Mouse (Mus musculus) lung, postnatal 10 days (tissue): ENCODE measurements around the gene Sacs.
A peak's percentile ranks its signal among the peaks of the same experiment; 100 is the strongest.

Source experiments
- DNase-seq: peaks from one replicate; pipeline ENCODE4 v3.0.0; 2021

The Sacs gene

GRCm38 (mm10) chr14:61161367-61162334 is 23.4 kb downstream of the Sacs start:
- no peak for DNase-seq

- no peak for DNase-seq
Observed at GRCm38 (mm10) chr14:61164461-61164860, 26.2 kb downstream of the Sacs start.

DNA sequence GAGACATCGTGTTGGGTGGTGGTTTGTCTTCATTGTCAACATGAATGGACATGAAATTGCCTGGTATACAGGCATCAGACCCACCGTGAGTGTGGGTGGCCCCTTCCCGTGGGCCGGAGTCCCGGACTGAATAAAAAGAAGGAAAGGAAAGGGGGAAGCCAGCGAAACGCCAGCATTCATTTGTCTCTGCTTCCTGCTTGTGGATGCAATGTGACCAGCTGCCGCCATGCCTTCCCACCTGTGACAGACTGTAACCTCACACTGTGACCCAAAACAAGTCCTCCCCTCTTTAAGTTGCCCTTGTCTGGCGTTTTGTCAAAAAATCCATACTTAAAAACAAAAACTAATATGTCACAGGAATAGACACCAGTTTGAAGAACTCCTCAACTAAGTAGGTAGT is 27.7 kb downstream of the Sacs start:
- DNase-seq, result no peak

GRCm38 (mm10) chr14:61171261-61171970 is 33.2 kb downstream of the Sacs start:
- peak; percentile 29 for DNase-seq

DNA sequence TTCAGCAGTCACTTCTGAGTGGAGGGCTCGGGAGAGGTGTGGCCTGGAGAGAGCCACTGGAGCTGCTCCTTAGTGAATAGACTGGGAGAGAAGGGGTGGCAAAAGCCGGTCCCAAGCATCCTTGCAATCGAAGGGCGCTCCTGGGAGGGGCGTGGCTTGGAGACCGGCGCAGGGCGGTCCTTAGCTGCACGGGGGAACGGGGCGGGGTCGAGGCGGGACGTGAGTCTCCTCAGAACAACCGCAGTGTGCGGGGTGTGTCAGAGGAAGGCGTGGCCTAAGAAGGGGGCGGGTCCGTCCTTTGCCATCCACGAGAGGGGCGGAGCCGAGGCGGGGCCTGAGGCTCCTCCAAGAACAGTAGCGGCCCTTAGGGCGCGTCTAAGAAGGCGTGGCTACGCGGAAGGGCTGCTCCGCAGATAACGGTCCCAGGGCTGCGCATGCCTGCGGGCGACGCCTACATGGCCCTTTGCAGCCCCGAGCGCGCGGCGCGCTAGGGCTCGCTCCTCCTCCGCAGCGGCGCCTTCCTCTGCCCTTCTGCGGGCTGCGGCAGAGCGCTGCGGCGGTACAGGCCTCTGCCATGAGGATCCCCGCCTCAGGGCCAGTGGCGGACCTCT is 34.4 kb downstream of the Sacs start:
- DNase-seq, result peak; percentile 100

GRCm38 (mm10) chr14:61173229-61173628 is 35.0 kb downstream of the Sacs start:
- peak; percentile 72 for DNase-seq

GRCm38 (mm10) chr14:61191904-61192303 is 53.6 kb downstream of the Sacs start:
- DNase-seq, result no peak

GRCm38 (mm10) chr14:61192326-61192725 is 54.1 kb downstream of the Sacs start:
- DNase-seq, result no peak

DNA sequence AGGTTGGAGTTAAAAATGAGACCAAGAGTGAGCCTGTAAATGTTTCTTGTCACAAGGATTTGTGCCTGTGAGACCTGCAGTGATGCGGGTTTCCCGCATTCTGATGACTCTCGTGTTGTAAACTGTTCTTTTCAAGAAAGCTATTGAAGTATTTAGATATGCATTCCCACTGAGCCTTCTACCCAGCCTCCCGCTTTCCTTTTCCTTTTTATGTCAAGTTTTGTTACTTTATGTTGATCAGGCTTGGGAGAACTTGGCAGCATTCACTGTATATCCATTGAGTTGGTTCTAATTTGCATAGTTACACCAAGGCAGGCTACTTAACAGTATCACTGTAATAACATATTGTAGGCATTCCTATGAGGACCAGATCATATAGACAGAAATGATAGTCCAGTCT is 56.2 kb downstream of the Sacs start:
- DNase-seq, result no peak

DNA sequence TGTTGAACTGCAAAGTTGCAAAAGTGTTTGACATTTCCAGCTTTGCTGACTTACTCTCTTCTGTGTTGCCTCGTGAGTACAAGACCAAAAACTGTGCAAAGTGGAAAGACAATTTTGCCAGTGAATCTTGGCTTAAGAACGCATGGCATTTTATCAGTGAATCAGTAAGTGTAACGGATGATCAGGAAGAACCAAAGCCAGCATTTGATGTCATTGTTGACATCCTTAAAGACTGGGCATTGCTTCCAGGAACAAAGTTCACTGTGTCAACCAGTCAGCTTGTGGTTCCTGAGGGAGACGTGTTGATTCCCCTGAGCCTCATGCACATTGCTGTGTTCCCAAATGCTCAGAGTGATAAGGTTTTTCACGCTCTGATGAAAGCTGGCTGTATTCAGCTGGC is 71.9 kb downstream of the Sacs start:
- DNase-seq, result no peak

GRCm38 (mm10) chr14:61211754-61212153 is 73.5 kb downstream of the Sacs start:
- no peak for DNase-seq

DNA sequence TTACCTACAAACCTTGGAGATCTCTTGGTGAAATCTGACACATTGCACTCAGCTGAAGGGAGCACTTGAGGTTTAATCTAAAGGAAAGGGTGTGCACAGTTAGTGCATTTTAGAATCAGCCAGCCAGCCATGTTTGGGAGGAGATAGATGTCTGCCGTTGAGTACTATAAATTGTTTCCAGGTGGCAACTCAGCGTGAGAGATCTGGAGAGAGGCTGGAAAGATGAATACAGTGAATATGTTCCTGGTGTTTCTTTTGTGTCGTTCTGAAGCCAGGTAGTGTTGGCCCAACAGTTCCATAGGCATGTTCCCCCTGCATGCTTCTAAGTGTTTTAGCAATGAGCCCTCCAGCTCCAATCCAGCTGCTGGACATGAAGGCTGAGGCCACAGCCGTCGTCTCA is 82.9 kb downstream of the Sacs start:
- no peak for DNase-seq

- no peak for DNase-seq
Observed at GRCm38 (mm10) chr14:61222506-61222905, 84.2 kb downstream of the Sacs start.

GRCm38 (mm10) chr14:61223740-61224139 is 85.5 kb downstream of the Sacs start:
- no peak for DNase-seq

GRCm38 (mm10) chr14:61224387-61225077 is 86.3 kb downstream of the Sacs start:
- DNase-seq, result no peak

DNA sequence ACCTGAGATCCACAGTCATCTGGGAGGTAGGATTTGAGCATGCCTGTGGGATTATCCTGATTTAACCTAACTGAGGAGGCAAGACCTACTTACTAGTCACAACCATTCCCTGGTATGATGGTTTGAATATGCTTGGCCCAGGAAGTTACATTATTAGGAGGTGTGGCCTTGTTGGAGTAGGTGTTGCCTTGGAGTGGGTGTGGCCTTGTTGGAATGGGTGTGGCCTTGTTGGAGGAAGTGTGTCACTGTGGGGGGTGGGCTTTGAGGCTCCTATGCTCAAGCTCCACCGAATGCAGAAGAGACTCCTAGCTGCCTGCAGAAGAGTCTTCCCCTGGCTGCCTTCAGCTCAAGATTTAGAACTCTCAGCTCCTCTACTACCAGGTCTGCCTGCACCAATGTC is 87.9 kb downstream of the Sacs start:
- DNase-seq, result no peak

DNA sequence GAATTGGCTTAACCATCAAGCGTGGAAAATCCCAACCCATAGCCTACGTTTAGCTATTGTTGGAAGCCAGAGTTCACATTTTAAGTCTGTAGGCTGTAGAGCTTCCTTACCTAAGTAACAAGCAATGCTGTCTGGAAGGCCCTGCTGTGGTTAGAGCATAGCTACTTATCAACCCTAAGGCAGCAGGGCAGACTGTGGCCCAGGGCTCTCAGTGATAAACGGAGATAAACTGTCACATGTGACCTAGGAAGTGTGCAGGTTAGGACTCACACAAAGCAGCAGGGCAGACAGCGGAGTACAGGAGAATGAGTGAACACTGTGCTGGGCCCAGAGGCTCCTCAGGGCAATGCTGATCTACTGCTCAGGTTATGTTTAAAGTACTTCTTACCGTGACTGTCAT is 91.5 kb downstream of the Sacs start:
- no peak for DNase-seq

DNA sequence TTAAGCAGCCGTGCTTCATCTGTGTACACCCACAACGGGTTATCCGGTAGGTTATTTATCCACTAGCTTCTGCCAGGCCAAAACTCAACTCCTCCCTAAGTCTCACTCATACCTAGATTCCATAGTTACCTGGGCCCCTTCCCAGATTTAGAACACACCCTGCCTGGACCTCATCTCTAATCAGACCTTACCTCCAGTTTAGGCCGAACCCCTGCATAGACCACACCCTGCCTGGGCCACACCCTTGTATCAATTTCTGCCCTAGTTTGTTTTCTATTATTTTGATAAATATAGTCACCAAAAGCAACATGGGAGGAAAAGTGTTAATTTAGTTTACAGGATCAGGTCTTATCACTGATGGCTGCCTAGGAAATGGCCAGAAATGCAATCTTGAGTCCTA is 91.9 kb downstream of the Sacs start:
- DNase-seq, result no peak

- peak; percentile 9 for DNase-seq
Observed at GRCm38 (mm10) chr14:61232016-61232568, 93.8 kb downstream of the Sacs start.

GRCm38 (mm10) chr14:61235846-61236474 is 97.7 kb downstream of the Sacs start:
- no peak for DNase-seq

DNA sequence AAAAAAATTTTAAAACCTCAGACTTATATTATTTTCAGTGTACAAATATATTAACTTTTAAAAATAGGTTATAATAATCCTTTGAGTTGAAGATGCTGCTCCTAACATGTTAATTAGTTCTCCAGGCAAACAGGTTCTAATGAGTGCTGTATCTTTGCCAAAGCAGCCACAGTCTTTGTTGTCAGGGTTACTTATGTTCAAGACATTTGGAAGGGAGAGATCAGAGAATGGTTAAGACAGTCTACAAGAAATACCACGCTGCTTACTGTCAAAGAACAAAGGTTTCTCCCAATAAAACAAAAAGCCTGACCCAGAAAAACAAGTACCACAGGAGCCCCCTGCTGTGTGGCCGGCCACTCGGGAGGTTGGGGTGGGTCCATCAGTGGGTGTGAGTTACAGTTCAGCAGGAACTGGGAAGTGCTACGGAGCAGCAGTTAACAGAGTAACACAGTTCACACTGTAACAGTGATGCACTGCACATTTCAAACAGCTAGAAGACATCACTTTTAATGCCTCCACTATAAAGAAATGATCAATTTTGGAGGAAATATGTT is 98.9 kb downstream of the Sacs start:
- DNase-seq, result no peak

- DNase-seq, result no peak
Observed at GRCm38 (mm10) chr14:61238751-61239150, 100.5 kb downstream of the Sacs start.
